Mouse (Mus musculus) heart, postnatal 14 days (tissue): ENCODE results near the gene 2010111I01Rik. TPM values are rescaled to one million over a fixed set of nuclear protein-coding genes. Genes with fewer than 3 reads are reported as not detected.
A peak's percentile ranks its signal among the peaks of the same experiment; 100 is the strongest.
"Not testable (repeated sequence)": the region's sequence is repeated elsewhere in the genome, so short reads cannot be mapped to it uniquely, and the experiment has no call there.

Source experiments
- DNase-seq, 2 experiments: peaks; one replicate each; pipeline ENCODE4 v3.0.0; 2021 to 2022
- intact Hi-C: fragments of 180-260 bp; cut with DNase I; formaldehyde crosslinking; loops from one replicate; pipeline ENCODE4 v1.15.1; 2025
- microRNA-seq, 2 experiments: library from miRNA; unstranded; fragments of <30 nt; microRNA quantifications; one replicate each; pipeline ENCODE4 v1.2.0; 2021 to 2022
- total RNA-seq, 2 experiments: library from RNA; stranded (reverse); gene quantifications; 2 replicates each; pipeline ENCODE4 v1.2.3; 2021

The 2010111I01Rik gene
- total RNA-seq, 2 experiments from 2014 or later, result 109 to 114 TPM

GRCm38 (mm10) chr13:63344481-63344880 is 379.8 kb downstream of the 2010111I01Rik start:
- intact Hi-C loops, result no loop called here
- no peak for DNase-seq

- DNase-seq, result no peak
- intact Hi-C loops, result no loop called here
These were observed 381.0 kb downstream of the 2010111I01Rik start for GRCm38 (mm10) chr13:63345476-63346225.

GRCm38 (mm10) chr13:63347639-63348038 is 382.9 kb downstream of the 2010111I01Rik start:
- DNase-seq, result no peak
- intact Hi-C loops, result no loop called here

GRCm38 (mm10) chr13:63350076-63350475 is 385.4 kb downstream of the 2010111I01Rik start:
- DNase-seq, result no peak
- intact Hi-C loops, result no loop called here

- DNase-seq, intact Hi-C loops: not testable (repeated sequence)
These were observed 388.6 kb downstream of the 2010111I01Rik start for GRCm38 (mm10) chr13:63353312-63353711.

GRCm38 (mm10) chr13:63356101-63356500 is 391.4 kb downstream of the 2010111I01Rik start:
- intact Hi-C loops, result loop anchor here (2.0 kb wide), 1 partner anchor 435 kb away; no protein-coding TSS in a partner anchor
- DNase-seq, result no peak

- DNase-seq, result peak; percentile 60 to 77
- intact Hi-C loops, result loop anchor here (2.0 kb wide), 1 partner anchor 436 kb away; no protein-coding TSS in a partner anchor
These were observed 391.9 kb downstream of the 2010111I01Rik start for GRCm38 (mm10) chr13:63356558-63356957.

GRCm38 (mm10) chr13:63359393-63359792 is 394.7 kb downstream of the 2010111I01Rik start:
- intact Hi-C loops, result no loop called here
- no peak for DNase-seq

GRCm38 (mm10) chr13:63360111-63360885 is 395.6 kb downstream of the 2010111I01Rik start:
- intact Hi-C loops, result no loop called here
- no peak for DNase-seq

GRCm38 (mm10) chr13:63361755-63362154 is 397.1 kb downstream of the 2010111I01Rik start:
- intact Hi-C loops, result no loop called here
- no peak for DNase-seq

GRCm38 (mm10) chr13:63373460-63374166 is 408.9 kb downstream of the 2010111I01Rik start:
- DNase-seq, result no peak

More at GRCm38 (mm10) chr13:63373460-63374166, 408.9 kb downstream of the 2010111I01Rik start:
- intact Hi-C loops, result no loop called here

Small RNAs within 50 kb of the gene (microRNA-seq; reads per million reads assigned to microRNA genes)
- gene Mir23b (19,536 to 76,023 reads per million in 2 experiments), gene Mir24-1 (0 reads per million in 2 experiments), gene Mir27b (1,920 to 9,090 reads per million in 2 experiments), gene Mir3074-1 (0 reads per million in 2 experiments)

Other genes with a start within 250 kb of the 2010111I01Rik start
- gene Platr25, start 204.2 kb upstream of the 2010111I01Rik start, total RNA-seq, result 1 to 10 TPM; 3.0 to 4.0 TPM
- 1 to 10 TPM; 1.1 to 2.1 TPM for gene Gm5141, start 179.1 kb upstream of the 2010111I01Rik start, total RNA-seq
- gene Fbp2, start 106.5 kb upstream of the 2010111I01Rik start, total RNA-seq, result 10 to 100 TPM; 38.1 to 40.7 TPM
- gene Fbp1, start 76.6 kb upstream of the 2010111I01Rik start, total RNA-seq, result not detected